Mouse (Mus musculus): ENCODE measurements around the gene Ckap2. TPM values are rescaled to one million over a fixed set of nuclear protein-coding genes. Genes with fewer than 3 reads are reported as not detected.

The Ckap2 gene
- 10 to 100 TPM; 12.7 to 13.0 TPM for total RNA-seq (2021)

GRCm38 (mm10) chr8:22185431-22186397 lies at the start of gene Ckap2:
TSS of gene Ckap2 (minus strand) at chr8:22185819.
- intact Hi-C loops (cut with DNase I) = no loop called here

GRCm38 (mm10) chr8:22228621-22229020 lies 43.0 kb upstream of the Ckap2 start:
- intact Hi-C loops (cut with DNase I) = loop anchor here (2.0 kb wide), 1 partner anchor 20 kb away; no protein-coding TSS in a partner anchor

More at GRCm38 (mm10) chr8:22185431-22186397, at the start of gene Ckap2:
- peak; percentile 94 for DNase-seq

GRCm38 (mm10) chr8:22227061-22227877 lies 41.6 kb upstream of the Ckap2 start, which contains the start of gene Thsd1:
TSS of gene Thsd1 (plus strand) at chr8:22227313.
- intact Hi-C loops (cut with DNase I) = loop anchor here (2.0 kb wide), 1 partner anchor 34 kb away; the partner anchor contains the start of gene Vps36
- DNase-seq = peak; percentile 71

More at GRCm38 (mm10) chr8:22228621-22229020, 43.0 kb upstream of the Ckap2 start:
- DNase-seq = peak; percentile 32 to 36

DNA sequence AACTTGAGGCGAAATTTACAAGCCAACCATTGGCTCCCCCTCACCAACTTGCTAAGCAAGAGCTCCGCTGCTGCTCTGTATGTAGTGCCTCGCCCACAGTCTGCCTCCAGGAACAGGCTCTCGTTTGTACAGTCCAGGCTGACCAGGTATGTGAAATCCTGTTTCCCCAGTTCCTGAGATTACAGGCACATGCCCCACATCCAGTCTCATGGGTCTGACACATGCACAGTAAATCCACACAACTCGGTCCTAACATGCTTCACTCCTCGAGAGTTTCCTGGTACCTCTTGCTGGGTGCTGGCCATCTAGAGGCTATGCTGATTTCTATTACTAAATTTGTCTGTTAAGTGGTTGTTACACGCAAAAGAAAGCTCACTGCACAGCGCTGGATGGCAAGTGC lies 40.7 kb upstream of the Ckap2 start:
- intact Hi-C loops (cut with DNase I) = loop anchor here (2.0 kb wide), 1 partner anchor 34 kb away; the partner anchor contains the start of gene Vps36

GRCm38 (mm10) chr8:22214826-22215225 lies 29.2 kb upstream of the Ckap2 start:
- DNase-seq = peak in 1 of 2 experiments; percentile 35

More for the DNA sequence above, 40.7 kb upstream of the Ckap2 start:
- no peak for DNase-seq

GRCm38 (mm10) chr8:22209012-22209411 lies 23.4 kb upstream of the Ckap2 start:
- intact Hi-C loops (cut with DNase I) = loop anchor here (2.0 kb wide), 1 partner anchor 20 kb away; no protein-coding TSS in a partner anchor
- DNase-seq = peak in 1 of 2 experiments; percentile 40

More at GRCm38 (mm10) chr8:22214826-22215225, 29.2 kb upstream of the Ckap2 start:
- intact Hi-C loops (cut with DNase I) = no loop called here

- intact Hi-C loops (cut with DNase I) = no loop called here
- no peak for DNase-seq
Measured at GRCm38 (mm10) chr8:22207535-22207934, 21.9 kb upstream of the Ckap2 start.

GRCm38 (mm10) chr8:22199481-22199880 lies 13.9 kb upstream of the Ckap2 start:
- intact Hi-C loops (cut with DNase I) = loop anchor here (10.0 kb wide), 1 partner anchor 105 kb away; no protein-coding TSS in a partner anchor
- DNase-seq = no peak

GRCm38 (mm10) chr8:22197914-22198313 lies 12.3 kb upstream of the Ckap2 start:
- intact Hi-C loops (cut with DNase I) = loop anchor here (10.0 kb wide), 1 partner anchor 107 kb away; no protein-coding TSS in a partner anchor
- DNase-seq = no peak

DNA sequence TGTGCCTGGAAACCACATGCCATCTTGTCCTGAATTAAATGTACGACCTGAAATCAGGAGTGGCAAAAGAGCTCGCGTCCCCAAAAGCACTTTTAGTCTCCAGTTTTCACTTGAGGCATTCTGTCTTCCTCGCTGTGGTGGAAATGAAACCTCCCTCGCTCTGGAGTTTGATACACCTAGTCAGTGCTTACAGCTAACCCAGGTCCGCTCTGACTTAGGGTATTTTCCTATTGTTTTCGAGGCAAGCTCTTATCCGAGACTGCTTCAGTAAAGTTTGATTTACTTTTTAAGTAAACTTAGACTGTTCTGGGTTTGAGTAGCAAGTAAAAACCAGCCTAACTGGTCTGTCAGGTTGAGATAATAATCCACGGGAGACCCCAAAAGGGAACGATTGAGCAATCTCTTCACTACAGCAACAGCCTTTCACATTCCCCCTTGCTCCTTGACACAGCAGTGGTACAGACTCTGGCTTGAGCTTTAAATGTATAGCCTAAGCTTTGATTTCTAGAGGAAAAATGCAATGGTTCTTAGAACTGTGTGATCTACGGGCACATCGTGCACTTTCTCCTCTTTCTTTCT lies 7.9 kb upstream of the Ckap2 start:
- intact Hi-C loops (cut with DNase I) = loop anchor here (2.0 to 10.0 kb wide), 4 partner anchors 33 to 204 kb away; partner anchors contain the start of genes Slc25a15 and Thsd1
- DNase-seq = no peak

GRCm38 (mm10) chr8:22192660-22193431 lies 7.2 kb upstream of the Ckap2 start, which contains the start of gene Vps36:
TSS of gene Vps36 (plus strand) at chr8:22192809.
- DNase-seq = peak; percentile 93
- intact Hi-C loops (cut with DNase I) = loop anchor here (1.0 to 10.0 kb wide), 5 partner anchors 34 to 204 kb away; partner anchors contain the start of genes Slc25a15 and Thsd1

DNA sequence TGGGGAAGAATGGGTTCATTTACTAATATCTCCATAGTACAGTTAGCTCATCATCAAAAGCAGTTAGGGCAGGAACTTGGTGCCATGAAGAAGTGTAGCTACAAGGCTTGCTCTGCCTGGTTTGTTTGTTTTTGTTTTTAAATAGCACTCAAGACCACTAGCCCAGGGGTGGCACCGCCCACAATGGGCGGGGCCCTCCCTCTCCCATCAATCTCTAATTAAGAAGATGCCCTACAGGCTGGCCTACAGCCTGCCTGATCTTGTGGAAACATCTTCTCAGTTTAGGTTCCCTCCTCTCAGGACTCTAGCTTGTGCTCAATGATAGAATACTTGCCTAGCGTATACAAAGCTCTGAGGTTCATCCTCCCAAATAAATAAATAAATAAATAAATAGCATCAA lies 735 bp downstream of the Ckap2 start:
- intact Hi-C loops (cut with DNase I) = no loop called here

DNA sequence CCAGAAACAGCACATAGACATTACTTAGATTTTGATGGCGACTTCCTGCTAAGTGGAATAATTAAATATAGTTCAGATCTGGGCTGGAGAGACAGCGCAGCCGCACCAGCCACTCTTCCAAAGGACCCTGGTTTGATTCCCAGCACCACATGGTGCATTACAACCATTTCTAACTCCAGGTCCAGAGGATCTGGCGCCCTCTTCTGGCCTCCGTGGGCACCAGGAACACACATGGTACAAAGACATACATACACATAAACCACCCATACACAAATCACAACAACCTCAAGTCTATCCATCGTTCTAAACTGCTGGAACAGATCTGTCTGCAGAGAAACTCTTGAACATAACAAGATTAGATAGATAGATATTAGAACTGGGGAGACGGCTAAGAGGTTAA lies 9.7 kb downstream of the Ckap2 start:
- intact Hi-C loops (cut with DNase I) = no loop called here
- DNase-seq = no peak

More for the DNA sequence above, 735 bp downstream of the Ckap2 start:
- DNase-seq = peak in 1 of 2 experiments; percentile 15

DNA sequence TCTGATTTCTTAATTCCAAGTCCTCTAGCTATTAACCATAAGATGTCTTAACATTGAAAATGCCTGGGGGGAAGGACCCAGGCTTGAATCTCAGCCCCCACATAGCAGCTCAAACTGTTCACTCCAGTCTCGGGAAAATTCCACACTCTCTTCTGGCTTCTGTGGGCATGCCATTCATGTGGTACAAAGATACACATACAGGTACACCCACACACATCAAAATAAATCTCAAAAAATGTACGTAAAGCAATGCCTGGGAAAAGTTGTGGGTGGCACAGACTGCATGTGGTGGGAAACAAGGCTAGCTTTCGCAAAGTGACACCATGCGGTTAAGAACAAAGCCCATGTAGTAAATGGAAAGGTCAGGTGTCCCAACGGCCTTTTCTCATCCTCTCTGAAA lies 16.5 kb downstream of the Ckap2 start:
- no peak for DNase-seq
- intact Hi-C loops (cut with DNase I) = loop anchor here (5.0 kb wide), 1 partner anchor 177 kb away; no protein-coding TSS in a partner anchor

DNA sequence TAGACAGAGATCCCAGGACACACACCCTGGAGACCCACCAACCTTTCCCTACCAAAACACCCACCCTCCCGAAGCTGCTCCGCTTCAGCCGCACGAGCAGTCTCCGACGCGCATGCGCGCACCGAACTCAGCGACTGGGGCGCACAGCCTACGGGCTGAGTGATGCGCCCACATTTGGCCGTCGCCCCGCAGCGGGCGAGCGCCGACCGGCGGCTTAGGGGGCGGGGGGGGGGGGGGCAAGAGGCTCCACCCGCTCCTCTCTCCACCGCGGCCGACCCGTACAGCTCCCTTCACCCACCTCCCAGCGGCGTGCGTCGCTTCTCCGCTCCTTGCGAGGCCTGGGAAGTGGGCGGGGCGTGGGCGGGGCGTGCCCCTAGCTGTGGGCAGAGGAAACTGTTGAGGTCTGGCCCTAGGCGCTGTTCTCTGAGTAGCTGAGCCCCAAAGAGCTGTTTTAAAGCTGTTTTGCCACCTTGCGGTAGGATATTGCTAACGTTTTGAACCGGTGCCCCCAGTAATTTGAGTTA lies 19.5 kb downstream of the Ckap2 start, which contains the start of gene Nek3:
TSS of gene Nek3 (minus strand) at position 356 of the 524 bp plus-strand sequence.
- DNase-seq = peak; percentile 86 to 87
- intact Hi-C loops (cut with DNase I) = loop anchor here (1.0 to 5.0 kb wide), 2 partner anchors 106 to 174 kb away; partner anchors contain the start of genes Alg11 and Atp7b

- intact Hi-C loops (cut with DNase I) = loop anchor here (1.0 to 5.0 kb wide), 2 partner anchors 105 to 173 kb away; partner anchors contain the start of genes Alg11 and Atp7b
- DNase-seq = no peak
Measured at GRCm38 (mm10) chr8:22165251-22166079, 20.2 kb downstream of the Ckap2 start.

DNA sequence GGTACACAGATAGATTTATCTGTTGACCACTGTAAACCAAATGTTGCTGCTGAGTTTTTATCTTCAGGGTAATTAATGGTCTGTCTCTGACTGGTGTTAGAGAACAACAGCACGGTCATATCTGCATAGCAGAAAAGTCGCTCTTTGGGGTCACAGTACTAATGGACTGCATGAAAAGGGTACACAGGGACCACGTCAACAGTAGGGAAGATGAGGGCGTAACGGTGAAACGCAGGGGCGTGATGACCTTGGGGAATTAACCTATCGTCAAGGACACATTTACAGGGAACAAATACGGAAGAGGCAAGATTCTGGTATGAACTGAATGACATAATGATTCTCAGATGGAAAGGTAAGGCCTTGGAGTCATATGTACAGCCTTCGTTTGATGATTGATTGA lies 21.2 kb downstream of the Ckap2 start:
- intact Hi-C loops (cut with DNase I) = no loop called here

More for the DNA sequence above, 21.2 kb downstream of the Ckap2 start:
- DNase-seq = no peak
